Mouse (Mus musculus) MN1 (cell line): ENCODE measurements at regions not wholly inside any gene's neighbourhood (a gene's known extent, or its start where the extent isn't known, plus 50 kb on each side); places are given as distances from the start of the nearest gene placed in this dataset.
"Not testable (repeated sequence)": the region's sequence is repeated elsewhere in the genome, so short reads cannot be mapped to it uniquely, and the experiment has no call there.

Experiments used
- DNase-seq: peaks from one replicate; pipeline ENCODE4 v3.0.0-alpha.2; 2016; ENCODE audit warnings: low spot score

- DNase-seq = no peak
Measured at GRCm38 (mm10) chr10:66643160-66643559, 452.8 kb upstream of the Jmjd1c start.

- no peak for DNase-seq
Measured at GRCm38 (mm10) chr10:66657520-66657919, 438.4 kb upstream of the Jmjd1c start.

GRCm38 (mm10) chr10:66683160-66683559 is 412.8 kb upstream of the Jmjd1c start:
- no peak for DNase-seq

GRCm38 (mm10) chr10:66689196-66689595 is 406.7 kb upstream of the Jmjd1c start:
- DNase-seq = not testable (repeated sequence)

- no peak for DNase-seq
Measured at GRCm38 (mm10) chr10:66694549-66695285, 401.2 kb upstream of the Jmjd1c start.

- not testable (repeated sequence) for DNase-seq
Measured at GRCm38 (mm10) chr10:66714926-66715325, 381.0 kb upstream of the Jmjd1c start.

- DNase-seq = no peak
Measured at GRCm38 (mm10) chr10:66717909-66718308, 378.0 kb upstream of the Jmjd1c start.

- no peak for DNase-seq
Measured at GRCm38 (mm10) chr10:66719796-66720195, 376.1 kb upstream of the Jmjd1c start.

- no peak for DNase-seq
Measured at GRCm38 (mm10) chr10:66733631-66734030, 362.3 kb upstream of the Jmjd1c start.

GRCm38 (mm10) chr10:66734853-66735252 is 361.1 kb upstream of the Jmjd1c start:
- DNase-seq = no peak

- no peak for DNase-seq
Measured at GRCm38 (mm10) chr10:66739017-66739416, 356.9 kb upstream of the Jmjd1c start.

- no peak for DNase-seq
Measured at GRCm38 (mm10) chr10:66741819-66742218, 354.1 kb upstream of the Jmjd1c start.

- DNase-seq = no peak
Measured at GRCm38 (mm10) chr10:66743254-66743653, 352.7 kb upstream of the Jmjd1c start.

GRCm38 (mm10) chr10:66745871-66746270 is 350.1 kb upstream of the Jmjd1c start:
- DNase-seq = no peak

- DNase-seq = no peak
Measured at GRCm38 (mm10) chr10:66752237-66752810, 343.6 kb upstream of the Jmjd1c start.

GRCm38 (mm10) chr10:66756866-66757265 is 339.1 kb upstream of the Jmjd1c start:
- DNase-seq = no peak

GRCm38 (mm10) chr10:66770161-66771030 is 325.5 kb upstream of the Jmjd1c start:
- no peak for DNase-seq

GRCm38 (mm10) chr10:66780335-66781170 is 315.4 kb upstream of the Jmjd1c start:
- DNase-seq = no peak

GRCm38 (mm10) chr10:66781171-66781510 is 314.8 kb upstream of the Jmjd1c start:
- no peak for DNase-seq

GRCm38 (mm10) chr10:66782025-66782424 is 313.9 kb upstream of the Jmjd1c start:
- no peak for DNase-seq

GRCm38 (mm10) chr10:66787812-66788211 is 308.1 kb upstream of the Jmjd1c start:
- DNase-seq = no peak

GRCm38 (mm10) chr10:66796296-66796695 is 299.6 kb upstream of the Jmjd1c start:
- DNase-seq = no peak
